Mouse (Mus musculus) midbrain, embryonic 14.5 days (tissue): Measurements from ENCODE around the gene Trim28. TPM values are rescaled to one million over a fixed set of nuclear protein-coding genes. Genes with fewer than 3 reads are reported as not detected.

Experiments used
- ATAC-seq: fragments of 200-750 bp; cut with Nextera tagmentation; 2 replicates; pipeline ENCODE4 v1.8.0; 2017; ENCODE audit warnings: moderate number of reproducible peaks, moderate library complexity; ENCODE audit not compliant: low FRiP score, low TSS enrichment
- DNase-seq: peaks from one replicate; pipeline ENCODE4 v3.0.0-alpha.2; 2015
- H3K27ac ChIP-seq: fragments of 300-500 bp; sonication (generic); replicated peaks from 2 replicates; pipeline ENCODE4 v1.5.1; 2014; ENCODE audit warnings: mild to moderate bottlenecking, low read depth, low read length, moderate library complexity
- H3K27me3 ChIP-seq: fragments of 300-500 bp; sonication (generic); 2 replicates; pipeline ENCODE4 v1.6.1; 2014; ENCODE audit warnings: low read length, control low read depth, mixed read lengths; ENCODE audit not compliant: control insufficient read depth, insufficient read depth
- H3K36me3 ChIP-seq: fragments of 300-500 bp; sonication (generic); 2 replicates; pipeline ENCODE4 v1.6.1; 2014; ENCODE audit warnings: low read length, control low read depth; ENCODE audit not compliant: control insufficient read depth, insufficient read depth
- H3K4me1 ChIP-seq: fragments of 300-500 bp; sonication (generic); 2 replicates; pipeline ENCODE4 v1.6.1; 2014; ENCODE audit warnings: mild to moderate bottlenecking, antibody characterized with exemption, low read length, control low read depth; ENCODE audit not compliant: control insufficient read depth, insufficient read depth
- H3K4me2 ChIP-seq: fragments of 300-500 bp; sonication (generic); 2 replicates; pipeline ENCODE4 v1.6.1; 2014; ENCODE audit warnings: mild to moderate bottlenecking, low read length, moderate library complexity
- H3K4me3 ChIP-seq: fragments of 300-500 bp; sonication (generic); replicated peaks from 2 replicates; pipeline ENCODE4 v1.5.1; 2014; ENCODE audit warnings: low read depth, low read length
- H3K9ac ChIP-seq: fragments of 300-500 bp; sonication (generic); replicated peaks from 2 replicates; pipeline ENCODE4 v1.6.1; 2014; ENCODE audit warnings: mild to moderate bottlenecking, low read length, moderate library complexity
- H3K9me3 ChIP-seq: fragments of 300-500 bp; sonication (generic); 2 replicates; pipeline ENCODE4 v1.6.1; 2016; ENCODE audit warnings: low read length, control low read depth, mixed read lengths; ENCODE audit not compliant: control insufficient read depth
- WGBS: fragments of 180-500 bp; shearing (Covaris S2); extraction: QIAGEN DNeasy Blood & Tissue Kit; methylation state at CpG from one replicate; pipeline ENCODE4 v1.1.7; 2014; 5-methylcytosine and 5-hydroxymethylcytosine counted together
- polyA plus RNA-seq: library from polyadenylated mRNA; unstranded; fragments of >200 nt; fragmentation: Nextera tagmentation; extraction: Ambion mirVana; gene quantifications from 2 replicates; pipeline ENCODE4 v1.2.1, GENCODE M21; 2014

The Trim28 gene
- polyA plus RNA-seq, 1 experiment from 2014 or later, result 309 TPM

DNA sequence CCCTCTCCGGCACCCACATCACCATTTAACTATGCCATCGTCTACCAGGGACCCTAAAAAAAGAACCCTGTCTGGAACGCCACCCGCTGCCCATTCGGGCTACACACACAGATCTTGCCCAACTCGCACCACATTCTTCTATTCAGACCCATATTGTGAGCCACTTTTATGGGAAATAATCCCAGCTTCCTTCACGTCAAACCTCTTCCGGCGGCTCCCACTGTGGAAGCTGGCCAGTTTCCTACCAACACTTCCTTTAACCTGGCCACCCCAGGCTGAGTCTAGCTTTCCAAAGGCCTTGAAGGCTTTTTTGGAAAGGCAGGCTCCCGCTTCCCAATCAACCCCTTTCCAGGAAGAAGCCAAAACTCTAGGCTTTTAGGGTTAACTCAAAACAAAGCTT, 7.6 kb downstream of the Trim28 start:
- no peak for ATAC-seq
- H3K9ac ChIP-seq, result no peak overlapping the region
- H3K27ac ChIP-seq, result no peak overlapping the region
- peaks cover 42% of the 10 kb centered on the region for H3K36me3 ChIP-seq
- H3K9me3 ChIP-seq, result no peaks in the 10 kb centered on the region
- WGBS, result 88% methylated on average over 10 of the region's 10 CpGs
- DNase-seq, result no peak
- H3K4me1 ChIP-seq, result peaks cover 11% of the 10 kb centered on the region
- no peak overlapping the region for H3K4me2 ChIP-seq
- no peaks in the 10 kb centered on the region for H3K27me3 ChIP-seq
- no peak overlapping the region for H3K4me3 ChIP-seq

- Histone ChIP-seq H3K27me3 (no peaks in the 10 kb centered on the region), H3K9me3 (no peaks in the 10 kb centered on the region), H3K9ac (peak overlapping the region; percentile 84; the same call in 1 of the 2 replicates), H3K27ac (no peak overlapping the region), H3K4me1 (peaks cover 11% of the 10 kb centered on the region), H3K4me2 (peak overlapping the region; percentile 33; the same call in 1 of the 2 replicates), H3K36me3 (peaks cover 42% of the 10 kb centered on the region), H3K4me3 (0 out of 2 replicates have a peak overlapping the region, but pooled peaks have one; percentile 8)
- no peak for ATAC-seq
- DNase-seq, result no peak
- WGBS, result 41% methylated on average over 57 of the region's 57 CpGs
These were observed 8.6 kb downstream of the Trim28 start for GRCm38 (mm10) chr7:13007341-13008092.

- Histone ChIP-seq H3K27ac (peak overlapping the region; percentile 92), H3K4me2 (peak overlapping the region; percentile 80), H3K9me3 (no peaks in the 10 kb centered on the region), H3K4me1 (peaks cover 11% of the 10 kb centered on the region), H3K4me3 (peak overlapping the region; percentile 74), H3K9ac (peak overlapping the region; percentile 84), H3K27me3 (no peaks in the 10 kb centered on the region), H3K36me3 (peaks cover 32% of the 10 kb centered on the region)
- ATAC-seq, result peak; percentile 89
- WGBS, result under 1% methylated on average over 42 of the region's 42 CpGs
- peak; percentile 97 for DNase-seq
These were observed 10.5 kb downstream of the Trim28 start for GRCm38 (mm10) chr7:13009143-13010004.

DNA sequence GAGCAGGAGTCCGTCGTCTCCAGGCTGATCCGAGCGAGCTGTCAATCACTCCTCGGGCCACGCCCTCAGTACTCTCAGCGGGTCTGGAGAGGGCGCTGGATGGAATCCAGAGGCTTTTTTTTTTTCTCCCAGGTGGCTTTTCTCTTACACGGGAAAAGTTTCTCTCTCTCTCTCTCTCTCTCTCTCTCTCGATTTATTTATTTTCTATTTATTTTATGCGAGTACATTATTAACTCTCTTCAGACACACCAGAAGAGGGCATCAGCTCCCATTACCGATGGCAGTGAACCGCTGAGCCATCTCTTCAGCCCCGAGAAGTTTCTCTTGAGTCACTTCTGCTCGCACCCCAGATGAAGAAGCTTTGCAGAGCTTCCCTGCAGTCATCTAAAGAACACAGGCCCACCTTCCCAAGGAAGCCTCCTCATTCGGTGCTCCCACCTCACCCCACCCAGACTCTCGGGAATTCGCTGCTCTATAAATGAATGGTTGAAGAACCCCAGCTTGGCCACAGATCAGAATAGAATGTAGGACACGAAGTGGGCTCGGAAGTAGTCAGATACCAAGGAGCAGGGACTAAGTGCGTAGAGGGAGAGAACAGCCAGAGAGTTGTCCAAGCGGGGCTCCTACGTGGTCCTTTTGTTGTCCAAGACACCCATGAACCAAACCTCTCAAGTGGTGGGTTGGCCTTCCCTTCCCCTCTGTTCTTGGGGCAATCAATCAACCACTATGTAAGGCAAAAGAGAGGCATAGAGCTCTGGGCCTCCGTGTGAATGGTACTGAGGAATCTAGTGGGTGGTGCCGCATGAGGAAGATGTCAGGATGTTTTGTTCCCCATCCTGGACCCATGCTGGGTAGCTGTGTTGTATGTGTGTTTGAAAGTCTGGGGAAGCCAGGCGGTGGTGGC, 11.3 kb downstream of the Trim28 start, which contains the start of gene Zbtb45:
Gene Zbtb45, minus strand, starts transcription at position 30 of the 904 bp plus-strand sequence.
- peak within 1 kb of the TSS; percentile 80 for H3K4me2 ChIP-seq
- ATAC-seq (no peak), DNase-seq (no peak)
- H3K9me3 ChIP-seq, result no peaks in the 10 kb centered on the region
- peaks cover 24% of the 10 kb centered on the region for H3K36me3 ChIP-seq
- no peaks in the 10 kb centered on the region for H3K27me3 ChIP-seq
- H3K4me3 ChIP-seq, result peak within 1 kb of the TSS; percentile 74
- H3K4me1 ChIP-seq, result peaks cover 11% of the 10 kb centered on the region
- H3K27ac ChIP-seq, result peak within 1 kb of the TSS; percentile 92
- WGBS, result 12% methylated on average over 26 of the region's 26 CpGs
- H3K9ac ChIP-seq, result peak within 1 kb of the TSS; percentile 84

DNA sequence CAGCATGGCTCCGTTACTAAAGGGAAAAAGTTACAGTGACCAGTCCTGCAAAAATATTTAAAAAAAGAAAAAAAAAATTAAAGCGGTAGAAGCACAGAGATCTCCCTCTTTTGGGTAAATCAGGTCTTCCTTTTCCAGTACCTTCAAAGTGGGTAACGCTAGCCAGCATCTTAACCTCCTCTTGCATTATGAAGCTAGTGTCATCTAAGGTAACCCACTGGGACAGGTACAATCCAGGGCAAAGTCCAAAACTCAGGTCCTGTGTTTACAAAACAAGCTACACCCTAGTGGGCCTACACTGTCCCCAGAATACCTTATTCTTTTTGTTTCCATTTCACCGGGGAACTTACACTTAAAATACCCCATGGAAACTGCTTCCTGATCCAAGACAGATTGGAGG, 14.8 kb downstream of the Trim28 start:
- no peak for DNase-seq
- Histone ChIP-seq H3K27me3 (no peaks in the 10 kb centered on the region), H3K4me1 (peaks cover 8% of the 10 kb centered on the region), H3K9ac (no peak overlapping the region), H3K4me3 (no peak overlapping the region), H3K9me3 (no peaks in the 10 kb centered on the region), H3K27ac (no peak overlapping the region), H3K36me3 (no peaks in the 10 kb centered on the region), H3K4me2 (no peak overlapping the region)
- WGBS, result 72% methylated on average over 4 of the region's 4 CpGs
- no peak for ATAC-seq

DNA sequence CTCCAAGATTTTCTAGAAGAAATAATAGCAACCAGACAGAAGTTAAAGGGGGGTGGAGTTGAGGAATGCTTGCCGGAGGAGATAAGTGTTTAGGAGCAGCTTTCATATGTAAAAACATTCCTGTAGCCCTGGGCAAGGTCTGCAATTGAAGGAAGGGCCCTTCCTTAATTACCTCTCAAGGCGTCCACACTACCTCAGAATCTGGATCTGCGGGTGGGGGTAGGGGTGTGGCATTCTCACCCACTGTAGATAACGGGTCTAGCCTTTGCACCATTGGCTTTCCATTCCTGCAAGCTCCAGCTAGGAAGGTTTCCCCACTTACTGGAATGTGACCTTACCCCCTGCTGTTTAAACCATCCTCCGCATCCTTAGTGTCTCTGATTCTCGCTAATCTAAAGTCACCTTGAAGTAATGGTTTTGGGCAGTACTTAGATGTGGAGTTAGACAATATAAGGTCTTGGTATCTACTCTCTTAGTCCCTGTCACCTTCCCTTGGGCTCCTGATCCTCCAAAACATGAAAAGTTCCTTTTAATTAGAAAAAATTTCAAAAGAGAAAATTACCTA, 15.4 kb downstream of the Trim28 start:
- 46% methylated on average over 6 of the region's 6 CpGs for WGBS
- ATAC-seq, result no peak
- no peak for DNase-seq
- peaks cover 5% of the 10 kb centered on the region for H3K4me1 ChIP-seq
- H3K4me3 ChIP-seq, result no peak overlapping the region
- H3K9me3 ChIP-seq, result no peaks in the 10 kb centered on the region
- no peak overlapping the region for H3K4me2 ChIP-seq
- no peaks in the 10 kb centered on the region for H3K36me3 ChIP-seq
- H3K27ac ChIP-seq, result no peak overlapping the region
- H3K9ac ChIP-seq, result no peak overlapping the region
- H3K27me3 ChIP-seq, result no peaks in the 10 kb centered on the region

DNA sequence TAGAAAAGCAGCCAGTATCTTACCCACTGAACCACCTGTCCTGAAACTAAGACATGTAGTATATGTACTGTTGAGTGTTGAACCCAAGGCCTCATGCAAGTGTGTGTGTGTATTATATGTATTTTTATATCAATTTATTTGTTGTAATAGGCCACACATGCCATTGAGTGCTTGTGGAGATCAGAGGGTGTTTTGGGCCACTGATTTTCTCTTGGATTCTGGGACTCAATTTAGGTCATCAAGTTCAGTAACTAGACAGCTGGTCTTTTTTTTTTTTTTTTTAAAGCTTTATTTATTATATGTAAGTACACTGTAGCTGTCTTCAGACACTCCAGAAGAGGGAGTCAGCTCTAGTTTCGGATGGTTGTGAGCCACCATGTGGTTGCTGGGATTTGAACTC, 16.3 kb downstream of the Trim28 start:
- Histone ChIP-seq H3K4me1 (peaks cover 5% of the 10 kb centered on the region), H3K9ac (no peak overlapping the region), H3K9me3 (no peaks in the 10 kb centered on the region), H3K27me3 (no peaks in the 10 kb centered on the region), H3K27ac (no peak overlapping the region), H3K4me3 (no peak overlapping the region), H3K36me3 (no peaks in the 10 kb centered on the region), H3K4me2 (no peak overlapping the region)
- WGBS, result 85% methylated on average over 1 of the region's 1 CpGs
- ATAC-seq (no peak), DNase-seq (no peak)
